Mouse (Mus musculus) T-helper 1 cell (primary cell): ENCODE measurements at regions not wholly inside any gene's neighbourhood (a gene's known extent, or its start where the extent isn't known, plus 50 kb on each side); places are given as distances from the start of the nearest gene placed in this dataset.

Experiments used
- in situ Hi-C: fragments of 300-600 bp; cut with MboI, MseI; formaldehyde crosslinking; loops from one replicate; pipeline ENCODE4 v1.15.1; 2025; ENCODE audit warnings: high pct_unique_total_duplicates

- in situ Hi-C loops, result no loop called here
Measured at GRCm38 (mm10) chr11:90981626-90982025, 293.5 kb upstream of the Tom1l1 start.

GRCm38 (mm10) chr11:90978234-90978633 lies 290.1 kb upstream of the Tom1l1 start:
- in situ Hi-C loops, result no loop called here

GRCm38 (mm10) chr11:90941076-90941475 lies 252.9 kb upstream of the Tom1l1 start:
- in situ Hi-C loops, result no loop called here

GRCm38 (mm10) chr11:90925738-90926137 lies 237.6 kb upstream of the Tom1l1 start:
- in situ Hi-C loops, result no loop called here

- in situ Hi-C loops, result no loop called here
Measured at GRCm38 (mm10) chr11:90917782-90918181, 229.6 kb upstream of the Tom1l1 start.

GRCm38 (mm10) chr11:90894236-90894635 lies 206.1 kb upstream of the Tom1l1 start:
- in situ Hi-C loops, result no loop called here

GRCm38 (mm10) chr11:90873122-90873521 lies 185.0 kb upstream of the Tom1l1 start:
- in situ Hi-C loops, result no loop called here

- in situ Hi-C loops, result no loop called here
Measured at GRCm38 (mm10) chr11:90871686-90872085, 183.5 kb upstream of the Tom1l1 start.

- in situ Hi-C loops, result no loop called here
Measured at GRCm38 (mm10) chr11:90863981-90864760, 176.0 kb upstream of the Tom1l1 start.

- in situ Hi-C loops, result no loop called here
Measured at GRCm38 (mm10) chr11:90855731-90856130, 167.6 kb upstream of the Tom1l1 start.

- in situ Hi-C loops, result no loop called here
Measured at GRCm38 (mm10) chr11:90855324-90855723, 167.2 kb upstream of the Tom1l1 start.

- in situ Hi-C loops, result no loop called here
Measured at GRCm38 (mm10) chr11:90851221-90851620, 163.1 kb upstream of the Tom1l1 start.

GRCm38 (mm10) chr11:90844925-90845319 lies 156.8 kb upstream of the Tom1l1 start:
- in situ Hi-C loops, result no loop called here

GRCm38 (mm10) chr11:90844266-90844924 lies 156.2 kb upstream of the Tom1l1 start:
- in situ Hi-C loops, result no loop called here

GRCm38 (mm10) chr11:90838161-90838560 lies 150.0 kb upstream of the Tom1l1 start:
- in situ Hi-C loops, result no loop called here

GRCm38 (mm10) chr11:90824761-90825160 lies 136.6 kb upstream of the Tom1l1 start:
- in situ Hi-C loops, result no loop called here

- in situ Hi-C loops, result no loop called here
Measured at GRCm38 (mm10) chr11:90816727-90817126, 128.6 kb upstream of the Tom1l1 start.

GRCm38 (mm10) chr11:90814471-90814870 lies 126.3 kb upstream of the Tom1l1 start:
- in situ Hi-C loops, result no loop called here

GRCm38 (mm10) chr11:90812971-90813370 lies 124.8 kb upstream of the Tom1l1 start:
- in situ Hi-C loops, result no loop called here

- in situ Hi-C loops, result no loop called here
Measured at GRCm38 (mm10) chr11:90812530-90812929, 124.4 kb upstream of the Tom1l1 start.

- in situ Hi-C loops, result no loop called here
Measured at GRCm38 (mm10) chr11:90808443-90808842, 120.3 kb upstream of the Tom1l1 start.

- in situ Hi-C loops, result no loop called here
Measured at GRCm38 (mm10) chr11:90807343-90807742, 119.2 kb upstream of the Tom1l1 start.
